Mouse (Mus musculus) olfactory bulb, adult 2 months (tissue): ENCODE data around the gene A530084C06Rik. TPM values are rescaled to one million over a fixed set of nuclear protein-coding genes. Genes with fewer than 3 reads are reported as not detected.

Experiments used
- H3K27ac ChIP-seq: fragments of 200-500 bp; 2 replicates; pipeline ENCODE4 v1.5.1; 2012; ENCODE audit warnings: low read depth, low read length; ENCODE audit not compliant: insufficient read depth
- H3K4me1 ChIP-seq: fragments of 200-500 bp; 2 replicates; pipeline ENCODE4 v1.6.1; 2012; ENCODE audit warnings: low read length; ENCODE audit not compliant: control insufficient read depth, insufficient read depth
- H3K4me3 ChIP-seq: fragments of 200-500 bp; 2 replicates; pipeline ENCODE4 v1.5.1; 2012; ENCODE audit warnings: mild to moderate bottlenecking, low read depth, low read length, moderate library complexity; ENCODE audit not compliant: insufficient read depth
- CTCF ChIP-seq: fragments of 200-500 bp; IDR thresholded peaks from 2 replicates; pipeline ENCODE4 v1.5.1; 2012; ENCODE audit warnings: low read depth, mild to moderate bottlenecking, low read length, moderate library complexity; ENCODE audit not compliant: insufficient read depth
- POLR2A ChIP-seq: fragments of 200-500 bp; IDR thresholded peaks from 2 replicates; pipeline ENCODE4 v1.6.1; 2012; ENCODE audit warnings: mild to moderate bottlenecking, low read depth, low read length, moderate library complexity; ENCODE audit not compliant: insufficient read depth
- WGBS: fragments of 180-500 bp; shearing (Covaris S2); methylation state at CpG from one replicate; pipeline ENCODE4 v1.1.7; 2018; 5-methylcytosine and 5-hydroxymethylcytosine counted together
- polyA plus RNA-seq: library from polyadenylated mRNA; stranded (reverse); fragments of >200 nt; gene quantifications from 2 replicates; pipeline ENCODE4 v1.2.4, GENCODE M21; 2012; ENCODE audit warnings: low replicate concordance; ENCODE audit not compliant: missing spikeins, insufficient read depth, insufficient read length

Gene A530084C06Rik
- polyA plus RNA-seq, 1 experiment, result not detected

DNA sequence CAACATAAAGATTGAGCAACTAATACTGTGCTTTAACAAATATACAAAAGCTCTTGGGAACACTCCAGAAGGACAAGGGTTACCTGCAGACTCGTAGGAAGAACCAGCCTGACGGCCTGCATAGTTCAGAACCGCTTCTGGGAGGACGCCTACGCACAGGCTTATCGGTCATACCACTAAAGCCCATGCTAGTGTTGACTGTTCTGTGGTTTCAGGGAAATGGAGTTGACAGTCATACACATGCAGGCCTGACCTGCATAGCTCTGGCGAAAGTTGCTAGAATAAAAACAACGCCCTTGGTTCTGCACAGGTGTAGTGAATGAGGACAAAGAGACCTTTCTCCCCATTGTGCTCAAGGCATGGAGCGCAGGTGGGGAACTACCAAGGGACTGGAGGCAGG lies 11.5 kb downstream of the A530084C06Rik start:
- no peaks in the 10 kb centered on the region for H3K4me1 ChIP-seq
- H3K4me3 ChIP-seq, result no peak overlapping the region
- TF ChIP-seq POLR2A (no peak), CTCF (no peak)
- 94% methylated on average over 9 of the region's 9 CpGs for WGBS
- H3K27ac ChIP-seq, result no peak overlapping the region

DNA sequence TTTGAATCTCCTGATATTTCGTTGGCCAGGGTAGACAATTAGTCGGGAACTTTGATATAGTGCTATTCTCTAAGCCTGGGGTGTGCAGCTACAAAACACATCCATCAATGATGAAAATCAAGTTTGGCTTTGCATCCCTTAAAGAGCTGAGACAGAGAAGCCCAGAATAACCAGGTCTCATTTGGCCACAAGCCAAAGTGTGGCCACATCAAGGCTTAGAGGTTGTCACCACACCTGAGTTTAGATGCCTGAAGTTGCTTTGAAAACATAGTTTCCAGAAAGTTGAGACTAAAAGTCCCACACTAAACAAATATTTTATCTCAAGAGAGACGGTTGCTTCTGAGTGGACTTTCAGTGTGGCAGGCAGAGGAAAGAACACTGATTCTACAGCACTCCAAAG lies 11.9 kb downstream of the A530084C06Rik start:
- TF ChIP-seq CTCF, result no peak
- no peak for TF ChIP-seq POLR2A
- Histone ChIP-seq H3K27ac (no peak overlapping the region), H3K4me1 (no peaks in the 10 kb centered on the region), H3K4me3 (no peak overlapping the region)
- WGBS, result 91% methylated on average over 3 of the region's 3 CpGs

DNA sequence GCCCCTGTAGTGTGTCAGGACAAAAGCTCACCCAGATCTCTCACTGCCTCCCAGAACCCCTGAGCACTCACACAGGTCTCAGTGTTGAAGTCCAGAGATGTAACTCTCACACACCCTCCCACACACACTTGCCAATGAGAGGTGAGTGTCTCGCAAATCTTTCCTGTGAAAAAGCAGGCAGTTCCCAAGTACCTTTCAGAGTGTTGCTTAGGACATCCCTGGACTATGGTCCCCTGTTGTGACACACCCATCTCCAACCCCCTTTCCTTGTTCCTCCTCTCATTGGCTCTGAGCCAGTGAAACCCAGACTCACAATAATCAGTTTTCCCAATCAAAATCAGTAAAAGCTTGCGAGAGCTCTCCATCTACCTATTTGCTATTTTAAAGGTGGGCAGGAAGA lies 12.3 kb downstream of the A530084C06Rik start:
- Histone ChIP-seq H3K27ac (no peak overlapping the region), H3K4me3 (no peak overlapping the region), H3K4me1 (no peaks in the 10 kb centered on the region)
- 95% methylated on average over 2 of the region's 2 CpGs for WGBS
- no peak for TF ChIP-seq POLR2A
- TF ChIP-seq CTCF, result no peak

DNA sequence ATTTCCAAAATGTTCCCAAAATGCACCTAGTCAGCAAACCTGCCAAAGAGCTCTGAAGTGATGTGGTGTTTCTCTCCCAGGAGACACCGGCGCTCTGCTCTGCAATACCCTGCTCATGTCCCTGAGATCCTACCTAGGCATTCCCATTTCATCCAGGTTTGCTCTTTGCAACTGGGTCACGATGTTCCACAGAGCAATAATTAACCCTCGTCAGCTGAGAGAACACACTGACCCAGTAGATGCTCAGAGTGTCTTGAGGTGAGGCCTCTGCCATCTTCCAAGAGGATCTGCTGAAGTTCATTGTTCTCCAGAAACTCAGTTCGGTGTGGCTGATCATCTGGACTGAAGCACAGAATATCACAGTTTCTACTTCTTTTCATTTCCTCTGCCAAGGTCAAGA lies 16.1 kb downstream of the A530084C06Rik start:
- H3K27ac ChIP-seq, result no peak overlapping the region
- 92% methylated on average over 5 of the region's 5 CpGs for WGBS
- no peak overlapping the region for H3K4me3 ChIP-seq
- H3K4me1 ChIP-seq, result no peaks in the 10 kb centered on the region
- TF ChIP-seq CTCF, result no peak
- no peak for TF ChIP-seq POLR2A

DNA sequence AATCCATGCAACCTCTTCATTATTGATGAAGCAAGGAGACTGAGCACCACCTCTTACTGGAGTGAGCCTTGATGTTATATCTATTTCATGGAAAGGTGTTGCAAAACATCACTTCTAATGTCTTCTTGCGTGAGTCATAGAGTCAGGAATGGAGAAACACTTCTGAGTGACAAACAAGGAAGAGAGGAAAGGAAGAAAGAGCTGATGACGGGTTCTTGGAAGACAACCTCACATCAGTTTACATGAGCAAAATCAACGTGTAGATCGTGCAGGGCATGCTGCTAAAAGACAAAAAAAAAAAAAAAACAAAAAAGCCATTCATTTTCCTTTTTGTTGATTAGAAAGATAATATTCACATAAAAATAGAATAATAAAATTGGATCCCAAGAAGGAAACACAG lies 24.4 kb downstream of the A530084C06Rik start:
- no peak overlapping the region for H3K4me3 ChIP-seq
- no peak for TF ChIP-seq POLR2A
- no peak for TF ChIP-seq CTCF
- H3K27ac ChIP-seq, result no peak overlapping the region
- no peaks in the 10 kb centered on the region for H3K4me1 ChIP-seq
- WGBS, result 92% methylated on average over 4 of the region's 4 CpGs

DNA sequence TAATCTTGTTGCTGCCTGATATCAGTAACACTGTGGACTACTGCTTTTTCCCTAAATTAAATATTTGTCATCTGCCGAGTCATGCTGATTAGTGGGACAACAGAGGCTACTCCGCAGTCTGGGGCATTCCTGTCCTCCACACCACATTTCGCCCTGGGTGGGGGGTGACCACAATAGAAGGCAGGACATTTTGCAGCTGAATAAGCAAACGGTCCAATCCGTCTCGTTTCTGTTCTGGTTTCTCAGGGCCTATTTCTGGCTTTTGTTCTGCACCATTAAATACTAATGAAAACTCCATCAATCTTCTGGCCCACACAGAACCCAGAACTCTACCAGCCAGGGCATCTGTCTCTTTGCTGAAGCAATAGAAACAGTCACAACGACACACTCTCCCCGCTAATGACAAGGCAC lies 27.5 kb downstream of the A530084C06Rik start:
- H3K27ac ChIP-seq, result no peak overlapping the region
- WGBS, result 49% methylated on average over 8 of the region's 8 CpGs
- TF ChIP-seq CTCF, result no peak
- no peak for TF ChIP-seq POLR2A

DNA sequence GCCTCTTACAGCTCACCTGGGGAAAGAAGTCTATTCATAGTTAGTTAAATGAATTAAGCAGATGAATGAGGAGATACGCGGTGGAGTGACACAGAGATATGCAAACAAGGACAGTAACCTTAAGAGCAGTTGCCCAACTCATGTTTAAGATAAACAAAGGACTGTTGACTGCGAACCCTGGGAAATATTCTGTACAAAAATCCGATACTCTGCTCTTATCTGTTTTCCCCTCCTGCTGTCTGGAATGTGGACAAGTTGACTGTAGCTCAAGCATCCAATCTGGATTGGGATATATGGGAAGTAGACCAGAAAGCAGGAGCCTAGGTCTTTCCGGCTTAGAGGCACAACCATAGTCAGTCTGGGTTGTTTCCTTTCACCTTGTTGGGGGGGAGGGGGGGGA lies 27.9 kb downstream of the A530084C06Rik start:
- TF ChIP-seq POLR2A (no peak), CTCF (no peak)
- Histone ChIP-seq H3K27ac (no peak overlapping the region), H3K4me3 (no peak overlapping the region)

More for the DNA sequence above, 27.5 kb downstream of the A530084C06Rik start:
- H3K4me3 ChIP-seq, result no peak overlapping the region
- no peaks in the 10 kb centered on the region for H3K4me1 ChIP-seq

DNA sequence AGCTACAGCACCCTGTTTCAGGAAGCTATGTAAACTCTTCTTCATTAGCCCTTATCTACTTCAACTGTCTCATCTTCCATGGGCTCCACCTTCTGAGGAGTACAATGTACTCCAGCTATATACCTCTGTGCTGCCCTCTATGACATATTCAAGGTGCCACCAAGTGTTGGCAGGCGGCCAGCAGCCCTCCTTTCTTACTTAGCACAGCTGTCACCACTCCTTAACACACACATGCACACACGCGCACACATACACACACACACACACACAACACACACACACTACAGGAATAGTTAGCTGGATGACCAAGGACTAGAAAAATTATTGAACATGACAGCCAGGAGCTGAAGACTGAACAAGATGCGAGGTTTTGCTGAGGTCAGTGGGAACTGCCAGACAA lies 34.2 kb downstream of the A530084C06Rik start:
- no peak overlapping the region for H3K4me3 ChIP-seq
- no peak overlapping the region for H3K27ac ChIP-seq
- TF ChIP-seq CTCF, result no peak
- no peak for TF ChIP-seq POLR2A
- H3K4me1 ChIP-seq, result no peaks in the 10 kb centered on the region
- 84% methylated on average over 4 of the region's 4 CpGs for WGBS

More for the DNA sequence above, 27.9 kb downstream of the A530084C06Rik start:
- no peaks in the 10 kb centered on the region for H3K4me1 ChIP-seq
- WGBS, result 93% methylated on average over 5 of the region's 5 CpGs

DNA sequence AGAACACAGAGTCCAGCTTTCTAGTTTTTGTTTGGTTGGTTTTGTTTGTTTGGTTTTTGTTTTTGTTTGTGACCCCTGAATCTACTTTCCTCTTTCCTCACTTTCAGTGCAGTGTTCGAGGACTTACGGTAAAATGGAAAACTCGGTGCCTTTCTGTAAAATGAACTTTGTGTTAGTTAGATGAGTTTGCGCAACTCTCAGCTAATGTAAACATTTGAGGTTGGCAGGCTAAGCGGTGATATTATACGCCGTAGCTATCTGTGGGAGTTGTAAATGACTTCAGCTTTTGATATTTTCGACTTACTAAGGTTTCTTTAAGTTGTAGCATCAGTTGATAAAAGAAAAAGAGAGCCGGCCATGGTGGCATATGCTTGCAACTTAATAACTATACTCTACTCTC lies 40.2 kb downstream of the A530084C06Rik start:
- H3K4me1 ChIP-seq, result no peaks in the 10 kb centered on the region
- no peak overlapping the region for H3K4me3 ChIP-seq
- 86% methylated on average over 9 of the region's 9 CpGs for WGBS
- TF ChIP-seq CTCF (no peak), POLR2A (no peak)
- no peak overlapping the region for H3K27ac ChIP-seq

DNA sequence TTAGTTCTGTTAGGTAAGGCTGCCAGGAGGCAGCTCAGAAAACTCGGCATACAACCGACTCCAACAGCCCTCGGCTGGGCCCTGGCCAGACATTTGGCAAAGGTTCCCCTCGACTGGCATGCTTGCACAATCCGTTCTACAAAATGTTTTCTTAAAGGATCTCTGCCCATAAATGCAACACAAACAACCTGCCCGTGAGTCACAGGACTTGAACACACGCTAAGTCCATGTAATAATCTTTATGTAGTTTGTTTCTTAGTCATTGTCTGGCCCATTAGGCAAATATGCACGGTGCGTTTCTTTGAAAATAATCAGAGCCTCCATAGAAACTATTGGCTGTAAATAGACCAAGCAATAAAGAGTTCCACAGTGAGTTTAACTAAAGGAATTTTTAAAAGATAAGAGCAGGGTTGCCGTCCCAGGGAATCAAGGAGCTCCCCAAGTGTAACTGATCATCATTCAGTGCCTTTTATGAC lies 40.7 kb downstream of the A530084C06Rik start:
- Histone ChIP-seq H3K4me3 (no peak overlapping the region), H3K4me1 (no peaks in the 10 kb centered on the region), H3K27ac (no peak overlapping the region)
- WGBS, result 40% methylated on average over 10 of the region's 10 CpGs
- TF ChIP-seq CTCF (no peak), POLR2A (no peak)

DNA sequence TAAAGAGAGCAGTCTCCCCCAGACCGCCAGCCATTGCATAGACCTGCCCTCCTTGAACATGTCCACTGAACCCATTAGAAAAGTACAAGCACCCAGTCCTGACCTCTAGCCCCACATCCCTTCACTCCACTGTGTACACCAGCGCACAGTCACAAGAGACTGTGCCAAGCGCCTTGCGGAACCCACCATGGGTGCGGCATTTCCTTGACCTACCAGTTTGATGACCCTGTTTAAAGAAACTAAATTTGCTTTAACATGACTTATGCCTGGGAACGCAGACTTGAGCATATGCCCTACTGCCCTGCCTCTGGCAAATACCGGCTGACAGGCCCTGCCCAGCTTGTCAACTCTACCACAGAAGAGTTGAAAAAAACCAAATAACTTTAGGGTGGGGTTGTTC lies 43.9 kb downstream of the A530084C06Rik start:
- no peak overlapping the region for H3K27ac ChIP-seq
- TF ChIP-seq CTCF (no peak), POLR2A (no peak)
- H3K4me1 ChIP-seq, result no peaks in the 10 kb centered on the region
- no peak overlapping the region for H3K4me3 ChIP-seq
- 96% methylated on average over 7 of the region's 7 CpGs for WGBS
